Mouse (Mus musculus) bone marrow, adult 2 months (tissue): ENCODE results near the gene Rxfp2.

ENCODE experiments used
- CTCF ChIP-seq: fragments of 200-500 bp; IDR thresholded peaks from 2 replicates; pipeline ENCODE4 v1.5.1; 2011; ENCODE audit warnings: low read length, control low read depth; ENCODE audit not compliant: control insufficient read depth, insufficient read depth
- POLR2A ChIP-seq: fragments of 200-500 bp; IDR thresholded peaks from 2 replicates; pipeline ENCODE4 v1.6.1; 2011; ENCODE audit warnings: low read depth, mild to moderate bottlenecking, control low read depth, low read length, borderline replicate concordance; ENCODE audit not compliant: control insufficient read depth

DNA sequence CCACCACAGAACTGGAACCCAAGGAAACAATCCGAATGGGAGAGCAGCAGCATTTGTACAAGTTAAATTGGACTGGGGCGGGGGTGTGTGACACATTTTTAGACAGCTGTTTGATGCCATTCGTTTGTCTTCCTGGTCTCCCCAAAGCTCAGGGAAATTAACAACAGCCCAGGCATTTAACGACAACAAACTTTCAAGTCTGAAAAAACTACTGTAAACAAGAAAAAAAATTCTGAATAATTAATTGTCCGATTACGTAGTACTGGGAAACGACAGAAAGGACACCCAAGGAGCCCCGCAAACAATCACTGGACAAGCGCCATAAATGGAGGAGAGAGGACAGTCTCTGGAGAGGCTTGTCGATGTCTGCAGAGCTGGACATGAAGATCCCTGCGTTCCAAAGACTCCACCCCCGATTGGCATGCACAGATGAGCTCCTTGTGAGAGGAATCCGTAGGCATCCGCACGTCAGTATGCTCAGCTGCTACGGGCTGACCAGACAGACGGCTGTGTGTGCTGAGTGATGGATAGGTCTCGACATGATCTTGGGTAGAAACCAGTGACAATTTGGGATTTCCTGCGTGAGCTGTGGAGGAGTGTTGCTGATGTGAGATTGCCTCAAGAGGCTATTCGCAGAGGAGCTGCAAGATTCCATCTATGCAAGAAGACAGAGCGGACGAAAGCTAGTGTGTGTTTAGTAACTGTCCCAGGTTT, 21.0 kb upstream of the Rxfp2 start:
- TF ChIP-seq POLR2A (no peak), CTCF (no peak)
